Mouse (Mus musculus) heart, embryonic 12.5 days (tissue): ENCODE measurements around the gene Fxyd2. TPM values are rescaled to one million over a fixed set of nuclear protein-coding genes. Genes with fewer than 3 reads are reported as not detected.

Experiments used
- ATAC-seq: fragments of 200-750 bp; cut with Nextera tagmentation; 2 replicates; pipeline ENCODE4 v1.8.0; 2017; ENCODE audit warnings: moderate TSS enrichment, moderate library complexity; ENCODE audit not compliant: insufficient number of reproducible peaks, low FRiP score
- H3K27ac ChIP-seq: fragments of 300-500 bp; sonication (generic); 2 replicates; pipeline ENCODE4 v1.5.1; 2016; ENCODE audit warnings: mild to moderate bottlenecking, moderate library complexity; ENCODE audit not compliant: poor library complexity, severe bottlenecking
- H3K27me3 ChIP-seq: fragments of 300-500 bp; sonication (generic); replicated peaks from 2 replicates; pipeline ENCODE4 v1.6.1; 2016; ENCODE audit warnings: mild to moderate bottlenecking, moderate library complexity
- H3K36me3 ChIP-seq: fragments of 300-500 bp; sonication (generic); 2 replicates; pipeline ENCODE4 v1.6.1; 2016; ENCODE audit warnings: mild to moderate bottlenecking, moderate library complexity
- H3K4me1 ChIP-seq: fragments of 300-500 bp; sonication (generic); replicated peaks from 2 replicates; pipeline ENCODE4 v1.6.1; 2016; ENCODE audit warnings: mild to moderate bottlenecking
- H3K4me2 ChIP-seq: fragments of 300-500 bp; sonication (generic); 2 replicates; pipeline ENCODE4 v1.6.1; 2016; ENCODE audit warnings: mild to moderate bottlenecking, moderate library complexity
- H3K4me3 ChIP-seq: fragments of 300-500 bp; sonication (generic); 2 replicates; pipeline ENCODE4 v1.5.1; 2016; ENCODE audit warnings: mild to moderate bottlenecking
- H3K9ac ChIP-seq: fragments of 300-500 bp; sonication (generic); 2 replicates; pipeline ENCODE4 v1.6.1; 2016; ENCODE audit warnings: mild to moderate bottlenecking, moderate library complexity
- H3K9me3 ChIP-seq: fragments of 300-500 bp; sonication (generic); replicated peaks from 2 replicates; pipeline ENCODE4 v1.6.1; 2016; ENCODE audit warnings: mild to moderate bottlenecking, moderate library complexity
- WGBS: fragments of 180-500 bp; shearing (Covaris S2); methylation state at CpG from one replicate; pipeline ENCODE4 v1.1.7; 2016; 5-methylcytosine and 5-hydroxymethylcytosine counted together
- polyA plus RNA-seq: library from polyadenylated mRNA; unstranded; fragments of >200 nt; fragmentation: Nextera tagmentation; extraction: Ambion mirVana; gene quantifications from 2 replicates; pipeline ENCODE4 v1.2.1, GENCODE M21; 2016

Gene Fxyd2
- polyA plus RNA-seq, 1 experiment from 2014 or later, result 2.2 TPM

DNA sequence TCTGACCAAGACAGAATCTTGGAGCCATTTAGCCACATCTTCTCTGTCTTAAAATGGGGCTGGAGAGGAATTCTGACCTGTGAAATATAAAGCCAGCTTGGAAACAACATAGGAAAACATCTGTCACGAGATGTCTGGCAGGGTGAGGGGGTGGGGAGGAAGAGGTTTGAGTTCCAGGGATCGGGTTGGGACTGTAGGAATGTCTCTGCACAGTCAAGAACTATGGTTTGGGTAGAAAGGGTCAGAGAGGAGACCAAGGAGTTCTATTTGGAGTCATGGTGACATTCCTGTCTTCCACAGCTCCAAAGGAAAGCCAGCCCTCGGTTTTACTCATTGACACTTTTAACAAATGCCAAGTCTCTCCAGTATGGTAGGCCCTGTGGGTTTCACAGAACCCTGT, 25.6 kb upstream of the Fxyd2 start:
- WGBS, result 60% methylated on average over 3 of the region's 3 CpGs
- H3K9ac ChIP-seq, result no peak overlapping the region
- no peak overlapping the region for H3K4me2 ChIP-seq
- no peak overlapping the region for H3K4me3 ChIP-seq
- no peak for ATAC-seq
- H3K27me3 ChIP-seq, result 0 out of 2 replicates have a peak, but pooled peaks cover 13% of the 10 kb centered on the region
- peaks cover 26% of the 10 kb centered on the region for H3K4me1 ChIP-seq
- no peaks in the 10 kb centered on the region for H3K36me3 ChIP-seq
- H3K27ac ChIP-seq, result no peak overlapping the region
- no peaks in the 10 kb centered on the region for H3K9me3 ChIP-seq

DNA sequence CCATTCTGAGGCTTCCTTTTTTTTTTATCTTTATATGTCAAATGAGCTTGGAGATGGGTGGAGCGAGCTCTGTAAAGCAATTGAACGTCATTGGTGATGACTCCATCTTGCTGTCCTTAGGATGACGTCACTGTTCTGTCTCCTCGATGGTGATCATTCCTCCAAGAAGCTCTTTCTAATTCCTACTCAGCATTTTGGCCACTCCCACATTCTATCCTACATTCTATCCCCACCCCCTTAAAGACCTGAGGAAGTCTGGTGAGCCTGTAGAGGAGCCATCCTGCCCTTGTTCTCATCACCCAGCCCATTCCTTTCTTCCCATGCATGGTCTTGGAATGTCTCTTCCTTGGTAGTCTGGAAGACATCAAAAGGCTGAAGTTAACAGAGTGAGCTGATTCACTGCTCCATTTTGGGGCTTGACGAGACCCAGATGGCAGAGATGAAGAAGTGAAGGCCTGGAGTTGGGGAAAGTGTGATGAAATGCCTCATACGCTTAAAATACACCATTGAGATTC, 24.4 kb upstream of the Fxyd2 start:
- no peaks in the 10 kb centered on the region for H3K9me3 ChIP-seq
- H3K36me3 ChIP-seq, result no peaks in the 10 kb centered on the region
- no peak overlapping the region for H3K9ac ChIP-seq
- H3K4me1 ChIP-seq, result peaks cover 27% of the 10 kb centered on the region
- no peak overlapping the region for H3K4me2 ChIP-seq
- no peak overlapping the region for H3K4me3 ChIP-seq
- WGBS, result 72% methylated on average over 6 of the region's 6 CpGs
- 0 out of 2 replicates have a peak, but pooled peaks cover 9% of the 10 kb centered on the region for H3K27me3 ChIP-seq
- ATAC-seq, result no peak
- H3K27ac ChIP-seq, result no peak overlapping the region

DNA sequence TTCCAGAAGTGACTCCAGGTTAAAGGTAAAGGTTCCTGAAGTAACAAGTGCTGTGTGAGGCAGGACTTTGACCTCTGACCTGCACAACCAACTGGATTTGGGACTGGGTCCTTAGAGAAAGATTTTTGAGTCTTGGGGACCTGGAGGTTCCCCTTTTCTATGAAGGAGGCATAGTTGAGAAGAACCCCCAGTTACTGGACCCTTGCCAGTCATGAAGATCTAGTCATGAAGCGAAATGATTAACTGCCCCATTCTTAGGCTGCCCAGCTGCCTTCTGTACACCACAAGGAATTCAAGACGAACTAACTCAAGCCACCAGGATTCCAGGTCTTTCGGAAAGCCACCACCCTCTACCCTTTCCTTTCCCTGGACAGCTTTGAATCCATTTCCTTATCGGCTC, 23.0 kb upstream of the Fxyd2 start:
- H3K9ac ChIP-seq, result no peak overlapping the region
- H3K9me3 ChIP-seq, result no peaks in the 10 kb centered on the region
- H3K4me3 ChIP-seq, result no peak overlapping the region
- H3K36me3 ChIP-seq, result no peaks in the 10 kb centered on the region
- H3K27me3 ChIP-seq, result 0 out of 2 replicates have a peak, but pooled peaks cover 4% of the 10 kb centered on the region
- peaks cover 31% of the 10 kb centered on the region for H3K4me1 ChIP-seq
- no peak overlapping the region for H3K27ac ChIP-seq
- 32% methylated on average over 4 of the region's 4 CpGs for WGBS
- no peak for ATAC-seq
- H3K4me2 ChIP-seq, result no peak overlapping the region

DNA sequence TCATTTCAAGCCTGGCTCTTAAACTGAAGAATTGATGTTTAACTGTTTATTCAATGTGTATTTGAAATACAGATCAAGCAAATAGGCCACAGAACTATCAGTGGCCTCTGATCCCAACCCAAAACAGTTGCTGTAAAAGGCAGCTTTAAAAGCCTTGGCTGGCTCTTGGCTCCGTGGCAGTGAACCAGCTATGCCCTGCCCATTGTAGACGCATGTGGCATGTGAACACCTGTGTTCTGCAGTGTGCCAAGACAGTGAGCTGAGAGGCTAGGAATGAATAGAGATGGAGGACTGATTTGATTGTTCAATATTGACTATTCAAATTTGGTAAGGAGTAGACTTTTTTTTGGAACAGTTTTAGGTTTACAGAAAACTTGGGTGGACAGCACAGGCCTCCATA, 22.6 kb upstream of the Fxyd2 start:
- H3K36me3 ChIP-seq, result no peaks in the 10 kb centered on the region
- 79% methylated on average over 2 of the region's 2 CpGs for WGBS
- ATAC-seq, result no peak
- H3K9me3 ChIP-seq, result no peaks in the 10 kb centered on the region
- peaks cover 31% of the 10 kb centered on the region for H3K4me1 ChIP-seq
- no peak overlapping the region for H3K4me2 ChIP-seq
- H3K4me3 ChIP-seq, result no peak overlapping the region
- no peaks in the 10 kb centered on the region for H3K27me3 ChIP-seq
- H3K9ac ChIP-seq, result no peak overlapping the region
- H3K27ac ChIP-seq, result no peak overlapping the region

- peaks cover 35% of the 10 kb centered on the region for H3K4me1 ChIP-seq
- no peak overlapping the region for H3K4me2 ChIP-seq
- WGBS, result 44% methylated on average over 10 of the region's 10 CpGs
- H3K9ac ChIP-seq, result no peak overlapping the region
- H3K27me3 ChIP-seq, result no peaks in the 10 kb centered on the region
- H3K36me3 ChIP-seq, result no peaks in the 10 kb centered on the region
- H3K27ac ChIP-seq, result no peak overlapping the region
- no peaks in the 10 kb centered on the region for H3K9me3 ChIP-seq
- H3K4me3 ChIP-seq, result no peak overlapping the region
- no peak for ATAC-seq
Measured at GRCm38 (mm10) chr9:45380411-45381251, 18.8 kb upstream of the Fxyd2 start.

DNA sequence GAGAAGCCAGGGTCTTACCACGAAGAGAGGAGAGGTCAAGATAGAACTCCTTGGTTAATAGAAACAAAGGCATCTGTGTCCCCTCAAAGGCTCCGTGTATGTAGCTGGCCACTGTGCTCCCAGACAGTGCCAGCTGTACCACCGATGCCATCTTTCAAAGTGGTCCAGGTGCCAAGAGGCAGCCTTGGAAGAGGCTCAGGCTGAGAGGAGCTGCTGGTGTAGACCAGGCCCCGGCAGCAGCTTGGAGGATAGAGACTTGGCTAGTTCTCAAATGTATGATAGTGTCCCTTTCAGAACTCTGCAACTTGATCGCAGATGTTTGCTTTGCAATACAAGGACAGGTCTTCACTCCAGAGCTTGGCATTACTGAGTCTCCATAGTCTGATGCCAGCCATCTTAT, 17.1 kb upstream of the Fxyd2 start:
- H3K4me3 ChIP-seq, result no peak overlapping the region
- H3K9ac ChIP-seq, result no peak overlapping the region
- no peaks in the 10 kb centered on the region for H3K9me3 ChIP-seq
- ATAC-seq, result no peak
- no peak overlapping the region for H3K27ac ChIP-seq
- H3K27me3 ChIP-seq, result no peaks in the 10 kb centered on the region
- no peaks in the 10 kb centered on the region for H3K36me3 ChIP-seq
- H3K4me2 ChIP-seq, result no peak overlapping the region
- 54% methylated on average over 5 of the region's 5 CpGs for WGBS
- H3K4me1 ChIP-seq, result peaks cover 25% of the 10 kb centered on the region

DNA sequence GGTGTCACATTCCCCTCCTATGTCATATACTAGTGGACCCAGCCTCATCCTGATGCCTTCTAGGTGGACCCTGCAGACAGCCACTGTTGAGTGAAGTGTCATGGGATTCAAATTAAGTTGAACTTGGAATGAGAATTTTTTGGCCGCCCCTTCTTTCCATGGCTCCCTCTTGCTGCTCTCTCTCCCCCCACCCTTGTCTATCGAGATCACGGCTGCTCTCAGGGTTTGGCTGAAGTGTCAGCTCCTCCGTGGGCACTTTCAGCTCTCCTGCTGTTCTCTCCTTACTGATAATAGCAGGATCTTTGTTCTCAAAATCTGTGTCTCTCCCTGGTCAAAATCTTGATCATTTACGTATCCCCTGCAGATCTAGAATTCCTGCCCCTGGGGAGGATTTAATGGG, 16.6 kb upstream of the Fxyd2 start:
- no peak overlapping the region for H3K27ac ChIP-seq
- peaks cover 25% of the 10 kb centered on the region for H3K4me1 ChIP-seq
- no peaks in the 10 kb centered on the region for H3K27me3 ChIP-seq
- no peak for ATAC-seq
- no peak overlapping the region for H3K4me2 ChIP-seq
- 61% methylated on average over 5 of the region's 5 CpGs for WGBS
- no peaks in the 10 kb centered on the region for H3K9me3 ChIP-seq
- H3K36me3 ChIP-seq, result no peaks in the 10 kb centered on the region
- H3K9ac ChIP-seq, result no peak overlapping the region
- no peak overlapping the region for H3K4me3 ChIP-seq

DNA sequence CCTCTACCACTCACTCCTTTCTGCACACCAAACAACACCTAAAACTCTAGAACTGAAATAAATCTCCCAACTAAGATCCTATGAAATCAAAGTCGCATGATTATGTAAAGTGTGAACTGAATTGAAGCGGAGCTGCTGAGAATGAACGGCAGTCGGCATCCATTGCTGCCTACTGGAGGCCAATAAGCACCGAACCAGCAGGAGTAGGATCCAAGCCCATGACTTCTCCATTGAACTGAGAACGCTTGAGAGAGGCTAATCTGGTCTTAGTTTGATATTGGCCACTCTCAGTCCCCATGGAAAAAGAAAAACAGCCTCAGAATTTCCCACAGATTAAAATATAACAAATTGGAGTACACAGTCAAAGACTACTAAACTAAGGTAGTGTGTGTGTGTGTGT, 15.6 kb upstream of the Fxyd2 start:
- Histone ChIP-seq H3K9me3 (no peaks in the 10 kb centered on the region), H3K4me1 (peaks cover 21% of the 10 kb centered on the region), H3K4me2 (no peak overlapping the region), H3K27ac (no peak overlapping the region), H3K27me3 (no peaks in the 10 kb centered on the region), H3K36me3 (no peaks in the 10 kb centered on the region), H3K4me3 (no peak overlapping the region), H3K9ac (no peak overlapping the region)
- no peak for ATAC-seq
- WGBS, result 84% methylated on average over 6 of the region's 6 CpGs

- no peak overlapping the region for H3K4me3 ChIP-seq
- 69% methylated on average over 5 of the region's 5 CpGs for WGBS
- no peaks in the 10 kb centered on the region for H3K27me3 ChIP-seq
- no peak overlapping the region for H3K4me2 ChIP-seq
- no peaks in the 10 kb centered on the region for H3K9me3 ChIP-seq
- ATAC-seq, result no peak
- H3K36me3 ChIP-seq, result no peaks in the 10 kb centered on the region
- H3K9ac ChIP-seq, result no peak overlapping the region
- H3K4me1 ChIP-seq, result 0 out of 2 replicates have a peak, but pooled peaks cover 4% of the 10 kb centered on the region
- no peak overlapping the region for H3K27ac ChIP-seq
Measured at GRCm38 (mm10) chr9:45386698-45387097, 12.8 kb upstream of the Fxyd2 start.

DNA sequence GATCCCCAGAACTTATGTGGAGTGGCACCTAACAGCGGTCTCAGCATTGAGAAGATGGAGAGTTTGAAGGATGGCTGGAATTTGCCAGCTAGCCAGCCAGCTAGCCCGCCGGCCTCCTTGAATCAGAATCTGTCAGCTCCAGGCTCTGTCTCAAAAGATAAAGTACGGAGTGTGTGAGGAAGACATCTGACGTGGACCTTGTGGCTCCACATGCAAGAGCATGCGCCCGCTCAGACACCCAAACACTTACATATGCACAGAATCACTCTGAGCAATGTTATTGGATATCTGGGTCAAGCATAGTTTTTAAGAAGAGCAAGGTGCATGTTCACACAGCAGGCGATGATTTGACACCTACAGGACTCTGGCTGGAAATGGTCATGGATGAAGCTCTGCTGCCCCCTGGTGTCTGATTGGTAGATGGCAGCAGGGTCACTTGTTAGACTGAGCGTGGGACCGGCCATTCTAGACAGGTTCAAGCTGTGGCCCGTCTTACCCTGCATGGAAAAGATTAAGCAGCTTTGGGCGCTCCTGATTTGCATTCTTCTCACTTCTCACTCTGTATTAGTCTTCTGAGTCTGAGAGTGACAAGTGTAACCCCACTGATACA, 11.0 kb upstream of the Fxyd2 start:
- 25% methylated on average over 12 of the region's 12 CpGs for WGBS

DNA sequence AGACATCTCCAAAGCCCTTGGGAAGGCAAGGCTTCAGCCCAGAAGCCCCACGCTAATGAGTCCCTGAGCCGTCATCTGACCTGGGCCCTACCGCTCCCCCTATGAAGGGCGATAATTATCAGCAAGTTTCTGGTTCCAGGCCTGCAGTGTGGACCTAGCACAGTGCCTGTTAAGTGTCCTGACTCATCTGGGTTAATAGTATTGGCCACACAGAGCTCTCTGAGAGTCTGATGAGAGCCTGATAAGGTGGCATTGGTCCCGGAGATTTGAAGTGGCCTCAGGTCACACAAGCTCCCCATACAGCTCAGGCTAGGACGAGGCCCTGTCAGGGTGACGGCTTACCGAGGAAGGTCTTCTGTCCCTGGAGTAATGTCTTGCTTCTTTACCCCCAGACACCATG, 9.9 kb upstream of the Fxyd2 start:
- H3K27ac ChIP-seq, result no peak overlapping the region
- H3K4me2 ChIP-seq, result no peak overlapping the region
- H3K4me1 ChIP-seq, result no peaks in the 10 kb centered on the region
- peaks cover 3% of the 10 kb centered on the region; the same call in 1 of the 2 replicates for H3K36me3 ChIP-seq
- H3K9ac ChIP-seq, result no peak overlapping the region
- WGBS, result 69% methylated on average over 8 of the region's 8 CpGs
- ATAC-seq, result no peak
- H3K4me3 ChIP-seq, result no peak overlapping the region
- H3K27me3 ChIP-seq, result no peaks in the 10 kb centered on the region
- H3K9me3 ChIP-seq, result no peaks in the 10 kb centered on the region

More for the DNA sequence above, 11.0 kb upstream of the Fxyd2 start:
- no peaks in the 10 kb centered on the region for H3K9me3 ChIP-seq
- no peak overlapping the region for H3K4me3 ChIP-seq
- no peak overlapping the region for H3K27ac ChIP-seq
- H3K4me2 ChIP-seq, result no peak overlapping the region
- no peaks in the 10 kb centered on the region; the same call in 1 of the 2 replicates for H3K36me3 ChIP-seq
- H3K9ac ChIP-seq, result no peak overlapping the region
- no peaks in the 10 kb centered on the region for H3K27me3 ChIP-seq
- ATAC-seq, result 0 out of 2 replicates have a peak, but pooled peaks have one; percentile 64
- no peaks in the 10 kb centered on the region for H3K4me1 ChIP-seq
